ENCODE assay signal across 8 mouse cellular contexts in genomic region chr15:103172537-103172936, GRCm38 (mm10). TPM values are rescaled to one million over a fixed set of nuclear protein-coding genes. Genes with fewer than 3 reads are reported as not detected.
DNase-seq lines count a peak whose midpoint lies in the region; ATAC-seq and TF ChIP-seq lines count a peak whose summit lies in the region.

No protein-coding gene starts in this region.

- H3K4me2 ChIP-seq in midbrain, embryonic 11.5 days = no peak overlapping the region
- no peak overlapping the region for H3K4me2 ChIP-seq in midbrain, embryonic 13.5 days (replicated peaks)

- no peak overlapping the region for H3K9ac ChIP-seq in midbrain, embryonic 11.5 days (ENCODE audit: low read length)
- no peak overlapping the region for H3K9ac ChIP-seq in midbrain, embryonic 13.5 days (replicated peaks)

- TF ChIP-seq CTCF in lung, adult 2 months (IDR thresholded peaks at IDR 0.05; ENCODE audit: insufficient read depth, low read length) = peak; percentile 65

- WGBS in midbrain, embryonic 11.5 days = 6% methylated on average over 10 of the region's 10 CpGs
- WGBS in midbrain, embryonic 13.5 days = 5% methylated on average over 10 of the region's 10 CpGs
- 7% methylated on average over 10 of the region's 10 CpGs for WGBS in lung, adult 2 months

- no peak for TF ChIP-seq POLR2A in lung, adult 2 months (IDR thresholded peaks at IDR 0.05; ENCODE audit: borderline replicate concordance, extremely low read depth, low read depth, low read length)

- peak; percentile 51 to 60 for DNase-seq in adrenal gland, adult 18-20 months (ENCODE audit: low spot score in 2 of 2)
- DNase-seq in adrenal gland, postnatal 4 days (ENCODE audit: low spot score in 2 of 2) = no peak
- DNase-seq in midbrain, embryonic 11.5 days (ENCODE audit: low spot score, missing footprints) = peak; percentile 95
- peak; percentile 71 to 81 for DNase-seq in cerebellum, postnatal 14 days
- DNase-seq in lung, adult 2 months = no peak
- peak; percentile 64 for DNase-seq in ovary, postnatal 36 days (ENCODE audit: low spot score)

- H3K4me3 ChIP-seq in midbrain, embryonic 11.5 days (ENCODE audit: low read depth, low read length) = no peak overlapping the region
- no peak overlapping the region for H3K4me3 ChIP-seq in midbrain, embryonic 13.5 days (replicated peaks)
- no peak overlapping the region for H3K4me3 ChIP-seq in lung, adult 2 months (replicated peaks; ENCODE audit: extremely low read depth, low read depth, low read length)

- no peaks in the 10 kb centered on the region for H3K9me3 ChIP-seq in midbrain, embryonic 11.5 days (ENCODE audit: control insufficient read depth, low read length)
- H3K9me3 ChIP-seq in midbrain, embryonic 13.5 days = no peaks in the 10 kb centered on the region

- no peak overlapping the region for H3K27ac ChIP-seq in midbrain, embryonic 11.5 days (ENCODE audit: low read depth, low read length)
- H3K27ac ChIP-seq in midbrain, embryonic 13.5 days = no peak overlapping the region

- H3K4me1 ChIP-seq in midbrain, embryonic 11.5 days (ENCODE audit: control insufficient read depth, insufficient read depth, low read length) = peaks cover 20% of the 10 kb centered on the region
- peaks cover 32% of the 10 kb centered on the region for H3K4me1 ChIP-seq in midbrain, embryonic 13.5 days (replicated peaks)
- peaks cover 6% of the 10 kb centered on the region for H3K4me1 ChIP-seq in lung, adult 2 months (ENCODE audit: control insufficient read depth, insufficient read depth, low read length)

- no peaks in the 10 kb centered on the region for H3K36me3 ChIP-seq in midbrain, embryonic 11.5 days (ENCODE audit: control insufficient read depth, insufficient read depth, low read length)
- no peaks in the 10 kb centered on the region for H3K36me3 ChIP-seq in midbrain, embryonic 13.5 days

- H3K27me3 ChIP-seq in midbrain, embryonic 11.5 days (ENCODE audit: control insufficient read depth, insufficient read depth, low read length) = peaks cover 99% of the 10 kb centered on the region
- peaks cover 100% of the 10 kb centered on the region for H3K27me3 ChIP-seq in midbrain, embryonic 13.5 days

- ATAC-seq in midbrain, embryonic 11.5 days (ENCODE audit: low FRiP score) = no peak
- ATAC-seq in midbrain, embryonic 13.5 days = no peak
- peak; percentile 41 to 72 for ATAC-seq in hematopoietic stem cell, adult 5-6 weeks (replicated peaks in 1 of 2; ENCODE audit: insufficient read depth in 1 of 2, low FRiP score in 2 of 2, low TSS enrichment in 1 of 2, low read depth in 1 of 2, poor library complexity in 2 of 2, severe bottlenecking in 2 of 2)

RNA-seq across cellular contexts. Expression of gene Smug1, which starts 5.6 kb away (rescaled TPM):
- total RNA-seq in adrenal gland, adult 18-20 months (2021) = 10 to 100 TPM; 12.5 to 13.2 TPM
- total RNA-seq in adrenal gland, postnatal 4 days (2021) = 10 to 100 TPM; 17.7 to 19.0 TPM
- 26.5 and 27.2 TPM in 2 replicates for polyA plus RNA-seq in midbrain, embryonic 11.5 days (2014; fragmentation: Nextera tagmentation; extraction: Ambion mirVana)
- polyA plus RNA-seq in midbrain, embryonic 13.5 days (2015; fragmentation: Nextera tagmentation; extraction: Ambion mirVana) = 26.8 and 27.7 TPM in 2 replicates
- 3.7 and 6.1 TPM in 2 replicates for total RNA-seq in hematopoietic stem cell, adult 5-6 weeks (2017)
- polyA plus RNA-seq in lung, adult 2 months (2012; rRNA removed) = 16.5 and 18.1 TPM in 2 replicates

Comparison
In these comparisons a context has a peak if more than half of its experiments do, and no peak if none do; other contexts are left out.
1. DNase-seq: peak in adrenal gland, adult 18-20 months (2 of 2), midbrain, embryonic 11.5 days (single experiment), cerebellum, postnatal 14 days (2 of 2) and ovary, postnatal 36 days (single experiment); none in adrenal gland, postnatal 4 days (0 of 2) and lung, adult 2 months (single experiment).
2. ATAC-seq: peak in hematopoietic stem cell, adult 5-6 weeks (2 of 2); none in midbrain, embryonic 11.5 days (single experiment) and midbrain, embryonic 13.5 days (single experiment).